Mouse (Mus musculus) left cerebral cortex, adult 11 months (tissue): ENCODE measurements around the gene Qrich2.
"Not testable (repeated sequence)": the region's sequence is repeated elsewhere in the genome, so short reads cannot be mapped to it uniquely, and the experiment has no call there.

Experiments
- DNase-seq: peaks from one replicate; pipeline ENCODE4 v3.0.0; 2022; ENCODE audit warnings: low spot score

Qrich2 gene

DNA sequence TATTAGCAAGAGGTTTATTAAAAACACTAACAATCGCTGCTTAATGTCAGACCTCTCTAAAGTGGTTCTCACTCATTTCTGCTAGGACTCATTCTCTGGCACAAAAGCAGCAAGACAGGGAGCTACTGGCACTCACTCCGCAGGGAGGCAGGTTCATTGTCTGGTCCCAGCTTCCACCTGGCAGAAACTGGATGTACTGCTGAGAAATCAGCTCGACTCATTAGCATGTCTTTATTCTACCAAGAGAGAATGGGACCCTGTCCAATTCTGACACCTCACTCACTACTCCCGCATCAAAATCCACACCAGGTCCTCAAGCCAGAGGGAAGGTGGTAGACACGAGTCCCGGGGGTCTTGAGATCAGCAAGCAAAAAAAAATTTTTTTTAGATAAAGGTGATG lies 54.5 kb downstream of the Qrich2 start:
- DNase-seq = no peak

DNA sequence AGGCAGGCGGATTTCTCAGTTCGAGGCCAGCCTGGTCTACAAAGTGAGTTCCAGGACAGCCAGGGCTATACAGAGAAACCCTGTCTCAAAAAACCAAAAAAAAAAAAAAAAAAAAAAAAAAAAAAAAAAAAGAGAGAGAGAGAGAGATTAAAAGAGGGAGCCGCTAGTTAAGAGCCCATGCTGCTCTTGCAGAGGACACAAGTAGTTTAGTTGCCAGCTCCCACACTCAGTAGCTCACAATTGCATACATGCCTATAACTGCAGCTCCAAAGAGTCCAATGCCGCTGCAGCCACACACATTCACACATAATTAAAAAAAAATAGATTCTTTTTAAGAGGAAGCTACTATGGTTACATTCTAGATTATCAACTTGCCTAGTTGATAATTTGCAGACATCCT lies 55.6 kb downstream of the Qrich2 start:
- not testable (repeated sequence) for DNase-seq

DNA sequence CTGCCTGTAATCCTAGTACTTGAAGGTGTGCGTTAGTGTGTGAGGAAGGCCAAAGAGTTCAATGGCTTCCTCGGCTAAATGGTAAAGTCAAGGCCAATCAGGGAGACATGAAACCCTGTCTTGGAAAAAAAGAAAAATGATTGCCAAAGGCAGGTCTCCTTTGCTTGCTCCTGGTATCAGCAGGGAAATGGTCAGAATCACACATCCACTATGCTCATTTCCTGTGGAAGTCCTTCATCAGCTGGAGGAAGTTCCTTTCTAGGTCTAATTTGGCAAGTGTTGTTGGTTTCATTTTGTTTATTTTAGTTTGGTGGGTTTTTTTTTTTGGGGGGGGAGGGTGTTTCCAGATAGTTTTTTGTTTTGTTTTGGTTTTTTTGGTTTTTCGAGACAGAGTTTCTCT lies 57.0 kb downstream of the Qrich2 start:
- no peak for DNase-seq

DNA sequence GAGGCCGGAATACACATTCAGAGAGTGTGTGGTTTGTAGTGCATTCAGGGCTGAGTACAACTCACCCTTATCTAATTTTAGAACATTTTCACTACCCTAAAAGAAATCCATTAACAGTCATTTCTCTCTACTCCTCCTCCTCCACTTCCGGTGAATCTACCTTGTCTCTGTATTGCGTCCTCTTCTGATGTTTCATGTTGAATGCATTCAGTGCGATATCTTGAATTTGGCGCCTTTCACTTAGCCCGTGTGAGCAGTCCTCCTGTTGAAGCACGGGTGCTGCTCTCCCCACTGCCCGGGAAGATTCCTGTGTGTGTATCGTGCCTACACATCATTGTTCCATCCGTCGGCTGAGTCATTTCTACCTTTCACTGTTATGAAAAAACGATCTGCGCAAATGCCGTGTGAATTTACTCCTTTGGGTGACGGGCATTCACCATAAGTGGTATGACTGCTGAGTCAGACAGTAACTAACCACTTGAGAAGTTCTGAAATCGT lies 59.8 kb downstream of the Qrich2 start:
- DNase-seq = no peak

DNA sequence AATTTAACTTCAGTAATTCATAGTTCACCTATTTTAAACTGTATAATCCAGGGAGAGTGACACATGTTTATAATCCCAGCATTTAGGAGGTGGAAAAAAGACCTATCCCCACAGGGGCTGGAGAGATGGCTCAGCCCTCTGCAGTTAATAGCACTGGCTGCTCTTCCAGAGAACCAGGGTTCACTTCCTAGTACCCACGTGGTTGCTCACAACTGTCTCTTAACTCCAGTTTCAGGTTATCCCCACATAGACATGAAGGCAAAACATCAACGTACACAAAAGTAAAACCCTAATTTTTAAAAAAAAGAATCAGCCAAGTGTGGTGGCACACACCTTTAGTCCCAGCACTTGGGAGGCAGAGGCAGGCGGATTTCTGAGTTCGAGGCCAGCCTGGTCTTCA lies 60.4 kb downstream of the Qrich2 start:
- DNase-seq = no peak

DNA sequence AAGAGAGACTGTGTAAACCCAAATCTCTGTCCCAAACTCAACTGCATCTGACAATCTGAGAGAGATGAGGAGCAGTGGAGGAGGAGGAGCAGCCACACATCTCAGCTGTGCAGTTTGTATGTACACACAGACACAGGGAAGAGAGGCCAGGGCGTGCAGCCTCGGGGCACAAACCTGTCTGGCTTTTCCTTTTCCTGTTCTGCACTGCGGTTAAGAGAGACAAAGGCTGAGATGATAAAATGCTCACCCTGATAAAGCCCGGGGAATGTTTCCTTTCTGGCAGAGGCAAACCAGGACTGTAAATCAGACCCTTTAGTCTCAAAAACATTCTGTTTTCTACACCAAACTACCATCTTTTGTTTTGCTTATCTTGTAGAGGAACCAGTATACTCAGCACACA lies 65.5 kb downstream of the Qrich2 start:
- DNase-seq = no peak

DNA sequence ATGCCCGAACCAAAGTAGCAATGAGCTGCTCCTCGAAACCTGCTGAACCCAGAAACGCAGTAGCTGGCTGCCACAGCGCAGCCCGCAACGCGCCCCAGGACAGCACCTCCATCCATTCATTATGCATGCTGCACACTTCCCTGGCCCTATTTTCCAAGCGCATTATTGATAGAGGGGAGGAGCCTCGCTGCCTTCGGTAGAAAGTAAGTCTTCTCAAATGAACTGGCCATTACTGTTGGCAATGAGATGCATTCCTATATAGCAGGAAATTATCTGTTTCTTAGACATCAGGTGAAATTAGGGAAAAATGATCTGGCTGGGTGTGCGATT lies 67.7 kb downstream of the Qrich2 start:
- no peak for DNase-seq

DNA sequence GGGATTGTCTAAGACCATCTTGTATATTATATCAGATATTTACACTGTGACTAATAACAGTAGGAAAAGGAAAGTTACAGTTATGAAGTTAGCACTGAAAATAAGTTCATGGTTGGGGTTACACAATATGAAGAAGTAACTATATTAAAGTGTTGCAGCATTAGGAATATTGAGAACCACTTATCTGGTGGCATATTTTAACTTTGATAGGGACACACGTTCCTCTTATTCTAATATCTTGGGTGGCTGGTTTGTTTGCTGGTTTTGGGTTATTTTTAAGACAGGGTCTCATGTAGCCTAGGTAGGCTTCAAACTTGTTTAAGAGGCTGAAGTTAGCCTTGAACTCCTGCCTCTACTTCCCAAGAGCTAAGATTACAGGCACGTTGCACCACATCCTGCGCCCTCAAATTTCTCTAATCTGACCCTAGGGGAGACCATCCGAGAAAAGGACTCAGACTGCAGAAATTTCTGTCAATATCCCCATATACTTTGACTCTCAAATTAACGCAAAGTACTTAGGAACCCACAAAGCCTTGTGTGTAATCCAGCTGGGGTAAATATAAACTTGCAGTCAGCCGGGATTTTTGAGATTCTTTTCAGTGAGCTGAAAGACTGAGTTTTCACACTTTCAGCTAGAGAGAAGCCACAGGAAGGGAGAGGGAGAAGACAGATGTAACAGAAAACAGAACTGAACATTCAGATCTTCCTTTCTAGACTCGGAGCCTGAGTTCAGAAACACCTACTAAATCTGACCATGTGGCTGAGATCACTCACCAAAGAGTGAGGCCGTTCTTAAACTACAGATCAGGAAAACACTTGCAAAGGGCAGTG lies 68.3 kb downstream of the Qrich2 start:
- no peak for DNase-seq

DNA sequence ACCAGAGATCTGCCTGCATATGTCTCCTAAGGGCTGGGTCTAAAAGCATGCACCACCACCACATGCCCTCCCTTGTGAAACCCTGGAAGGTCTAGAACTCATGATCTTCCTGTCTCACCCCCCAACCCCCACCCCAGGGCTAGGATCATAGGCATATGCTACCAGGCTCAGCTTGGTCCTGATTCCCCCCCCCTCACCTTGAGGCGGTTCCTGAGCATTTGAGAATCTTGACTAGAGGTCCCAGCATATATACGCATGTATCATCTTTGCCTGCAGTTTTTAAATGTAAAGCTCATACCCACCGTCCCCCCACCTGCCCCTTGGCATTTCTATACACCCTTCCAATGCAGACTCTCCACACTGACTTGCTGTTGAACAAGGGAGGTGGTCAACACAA lies 69.1 kb downstream of the Qrich2 start:
- no peak for DNase-seq

DNA sequence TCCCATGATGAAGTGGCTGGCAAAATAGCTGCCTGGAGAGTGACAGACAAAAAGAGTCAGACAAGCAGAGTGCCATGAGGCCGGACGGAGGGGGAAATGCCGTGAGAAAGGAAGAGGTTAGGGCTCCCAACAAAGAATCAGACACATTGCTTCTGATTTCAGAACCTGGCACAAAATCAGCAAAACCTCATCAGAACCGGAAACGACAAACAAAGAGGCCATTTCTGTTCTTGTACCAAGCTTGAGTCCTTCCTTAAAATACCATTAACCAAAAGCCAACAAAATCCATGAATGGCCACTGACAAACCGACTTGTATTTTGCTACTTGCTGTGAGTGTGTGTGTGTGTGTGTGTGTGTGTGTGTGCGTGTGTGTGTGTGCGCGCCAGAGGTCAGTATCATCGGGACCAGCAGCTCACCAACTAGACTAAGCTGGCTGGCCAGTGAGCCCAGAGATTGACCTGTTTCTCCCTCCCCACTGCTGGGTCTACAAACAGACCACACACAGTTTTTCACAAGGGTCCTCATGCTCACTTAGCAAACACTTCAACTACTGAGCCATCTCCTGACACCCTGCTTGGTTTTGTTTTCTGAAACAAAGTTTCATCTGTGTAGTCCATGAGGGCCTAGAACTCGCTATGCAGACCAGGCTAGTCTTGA lies 69.6 kb downstream of the Qrich2 start:
- no peak for DNase-seq

DNA sequence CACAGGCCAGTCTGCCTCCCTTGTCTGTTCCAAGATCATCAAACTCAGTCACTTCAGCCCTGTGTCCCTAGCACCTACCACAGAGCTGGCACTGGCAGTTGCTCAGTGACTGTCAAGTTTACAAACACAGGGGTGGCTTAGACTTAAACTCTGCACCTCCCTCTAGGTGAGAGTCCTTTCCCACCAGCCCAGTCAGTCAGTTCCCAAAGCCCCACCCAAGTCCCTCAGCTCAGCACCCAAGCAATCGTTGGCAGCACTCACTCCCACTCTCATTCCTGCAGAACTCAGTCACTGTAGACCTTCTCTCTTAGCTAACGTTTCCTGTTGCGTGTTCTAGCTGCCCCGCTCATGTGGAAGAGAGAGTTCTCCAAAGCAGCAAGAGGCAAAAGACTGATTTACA lies 71.3 kb downstream of the Qrich2 start:
- DNase-seq = no peak
